Mouse (Mus musculus): ENCODE measurements around the gene Apaf1. TPM values are rescaled to one million over a fixed set of nuclear protein-coding genes. Genes with fewer than 3 reads are reported as not detected.
A peak's percentile ranks its signal among the peaks of the same experiment; 100 is the strongest.

The Apaf1 gene
- polyA plus RNA-seq (2016; fragmentation: Nextera tagmentation; extraction: Ambion mirVana), result 29.7 and 31.6 TPM in 2 replicates

- H3K27me3 ChIP-seq, result no peaks in the 10 kb centered on the region
- peak within 1 kb of the TSS; percentile 90 for H3K4me3 ChIP-seq (replicated peaks)
- WGBS, result under 1% methylated on average over 87 of the region's 87 CpGs
- peak; percentile 96 for ATAC-seq (ENCODE audit: low FRiP score)
- H3K9ac ChIP-seq, result peak within 1 kb of the TSS; percentile 87
- H3K4me2 ChIP-seq, result peak within 1 kb of the TSS; percentile 70
- H3K4me1 ChIP-seq, result peaks cover 6% of the 10 kb centered on the region
- no peaks in the 10 kb centered on the region for H3K9me3 ChIP-seq
- H3K36me3 ChIP-seq (replicated peaks), result peaks cover 11% of the 10 kb centered on the region
- H3K27ac ChIP-seq, result peak within 1 kb of the TSS; percentile 87
These were observed at the start of gene Apaf1, which contains the start of gene Ikbip for GRCm38 (mm10) chr10:91082550-91083392. TSS of gene Apaf1 (minus strand) at chr10:91082770. TSS of gene Ikbip (plus strand) at chr10:91082940.

- Histone ChIP-seq H3K27me3 (no peaks in the 10 kb centered on the region), H3K27ac (no peak overlapping the region), H3K4me3 (replicated peaks) (no peak overlapping the region), H3K9ac (no peak overlapping the region), H3K4me2 (no peak overlapping the region), H3K36me3 (replicated peaks) (no peaks in the 10 kb centered on the region), H3K9me3 (no peaks in the 10 kb centered on the region), H3K4me1 (no peaks in the 10 kb centered on the region)
- no peak for ATAC-seq (ENCODE audit: low FRiP score)
- 75% methylated on average over 1 of the region's 1 CpGs for WGBS
These were observed 49.0 kb upstream of the Apaf1 start for GRCm38 (mm10) chr10:91131565-91131964.

- WGBS, result 79% methylated on average over 3 of the region's 3 CpGs
- Histone ChIP-seq H3K4me3 (replicated peaks) (no peak overlapping the region), H3K9me3 (no peaks in the 10 kb centered on the region), H3K4me2 (no peak overlapping the region), H3K4me1 (no peaks in the 10 kb centered on the region), H3K36me3 (replicated peaks) (no peaks in the 10 kb centered on the region), H3K9ac (no peak overlapping the region), H3K27ac (no peak overlapping the region), H3K27me3 (no peaks in the 10 kb centered on the region)
- no peak for ATAC-seq (ENCODE audit: low FRiP score)
These were observed 48.2 kb upstream of the Apaf1 start for GRCm38 (mm10) chr10:91130792-91131191.

- H3K4me1 ChIP-seq, result no peaks in the 10 kb centered on the region
- no peaks in the 10 kb centered on the region for H3K9me3 ChIP-seq
- H3K4me3 ChIP-seq (replicated peaks), result no peak overlapping the region
- no peak overlapping the region for H3K27ac ChIP-seq
- H3K4me2 ChIP-seq, result no peak overlapping the region
- WGBS, result 72% methylated on average over 1 of the region's 1 CpGs
- no peak for ATAC-seq (ENCODE audit: low FRiP score)
- no peaks in the 10 kb centered on the region for H3K27me3 ChIP-seq
- no peak overlapping the region for H3K9ac ChIP-seq
- no peaks in the 10 kb centered on the region for H3K36me3 ChIP-seq (replicated peaks)
These were observed 46.1 kb upstream of the Apaf1 start for GRCm38 (mm10) chr10:91128551-91129160.

DNA sequence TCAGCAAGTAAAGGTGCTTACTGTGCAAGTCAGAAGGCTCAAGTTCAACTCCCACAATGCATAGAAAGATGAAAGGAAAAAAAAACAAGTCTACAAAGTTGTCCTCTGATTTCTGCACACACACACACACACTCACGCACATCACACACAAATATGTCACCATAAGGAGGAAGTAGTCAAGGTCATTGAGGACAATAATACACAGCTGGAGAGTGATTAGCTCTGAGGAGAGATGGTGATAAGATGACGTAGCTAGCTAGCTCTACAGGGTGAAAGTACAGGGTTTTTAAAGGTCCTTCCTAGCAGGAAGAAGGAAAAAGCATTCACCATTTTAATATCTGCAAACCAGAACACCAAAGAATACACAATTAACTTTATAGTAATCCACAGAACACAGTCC is 44.8 kb upstream of the Apaf1 start:
- no peak overlapping the region for H3K27ac ChIP-seq
- no peak for ATAC-seq (ENCODE audit: low FRiP score)
- no peak overlapping the region for H3K9ac ChIP-seq
- no peak overlapping the region for H3K4me3 ChIP-seq (replicated peaks)
- H3K27me3 ChIP-seq, result no peaks in the 10 kb centered on the region
- H3K9me3 ChIP-seq, result no peaks in the 10 kb centered on the region
- H3K4me1 ChIP-seq, result peaks cover 8% of the 10 kb centered on the region
- no peaks in the 10 kb centered on the region for H3K36me3 ChIP-seq (replicated peaks)
- H3K4me2 ChIP-seq, result no peak overlapping the region
- 80% methylated on average over 2 of the region's 2 CpGs for WGBS

DNA sequence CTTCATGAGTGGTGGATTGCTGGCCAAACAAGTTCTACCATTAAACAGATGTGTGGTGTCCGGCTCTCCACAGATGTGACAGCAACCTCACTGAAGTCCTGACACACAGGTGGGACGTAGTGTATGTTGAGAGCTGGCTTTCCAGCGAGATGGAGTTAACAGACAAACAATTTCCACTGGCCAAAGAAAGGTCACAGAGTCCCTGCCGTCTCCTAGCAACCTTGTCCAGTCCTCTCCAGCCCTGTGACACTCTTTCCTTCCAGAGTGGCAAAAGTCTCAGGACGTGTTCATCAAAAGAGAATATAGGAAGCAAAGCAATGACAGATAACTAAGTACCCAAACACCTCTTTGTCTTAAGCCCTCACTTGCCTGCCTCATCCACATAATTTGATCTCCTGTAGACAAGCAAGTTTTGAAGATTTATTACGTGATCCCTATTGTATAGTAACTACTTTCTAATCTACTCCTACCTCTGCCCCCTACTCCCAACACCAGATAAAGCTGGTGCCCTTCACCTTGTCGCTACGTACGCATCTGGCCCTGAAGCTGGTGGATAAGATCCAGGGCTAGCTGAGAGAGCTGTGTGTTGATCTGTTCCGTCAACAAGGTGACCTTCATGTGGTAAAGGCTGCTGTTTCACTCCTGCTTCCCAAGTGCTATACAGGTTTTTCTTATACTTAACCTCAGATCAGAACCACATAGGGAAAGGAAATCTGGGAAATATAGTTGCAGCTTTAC is 44.2 kb upstream of the Apaf1 start:
- H3K36me3 ChIP-seq (replicated peaks), result peaks cover 3% of the 10 kb centered on the region
- no peak overlapping the region for H3K27ac ChIP-seq
- ATAC-seq (ENCODE audit: low FRiP score), result no peak
- H3K9me3 ChIP-seq, result no peaks in the 10 kb centered on the region
- 80% methylated on average over 10 of the region's 10 CpGs for WGBS
- H3K9ac ChIP-seq, result no peak overlapping the region
- no peak overlapping the region for H3K4me2 ChIP-seq
- H3K4me3 ChIP-seq (replicated peaks), result no peak overlapping the region
- peaks cover 14% of the 10 kb centered on the region for H3K4me1 ChIP-seq
- no peaks in the 10 kb centered on the region for H3K27me3 ChIP-seq

GRCm38 (mm10) chr10:91123828-91124822 is 41.6 kb upstream of the Apaf1 start, which contains the start of gene Slc25a3:
TSS of gene Slc25a3 (minus strand) at chr10:91124059.
- 14% methylated on average over 59 of the region's 59 CpGs for WGBS
- no peaks in the 10 kb centered on the region for H3K9me3 ChIP-seq
- peak within 1 kb of the TSS; percentile 97 for H3K9ac ChIP-seq
- peak within 1 kb of the TSS; percentile 99 for H3K4me3 ChIP-seq (replicated peaks)
- no peaks in the 10 kb centered on the region for H3K27me3 ChIP-seq
- H3K4me1 ChIP-seq, result peaks cover 18% of the 10 kb centered on the region
- peak within 1 kb of the TSS; percentile 95 for H3K4me2 ChIP-seq
- peak within 1 kb of the TSS; percentile 89 for H3K27ac ChIP-seq
- H3K36me3 ChIP-seq (replicated peaks), result peaks cover 26% of the 10 kb centered on the region
- ATAC-seq (ENCODE audit: low FRiP score), result peak; percentile 100

- Histone ChIP-seq H3K9me3 (no peaks in the 10 kb centered on the region), H3K4me1 (peaks cover 18% of the 10 kb centered on the region), H3K4me3 (replicated peaks) (peak overlapping the region; percentile 99), H3K36me3 (replicated peaks) (peaks cover 34% of the 10 kb centered on the region), H3K9ac (peak overlapping the region; percentile 97), H3K27ac (peak overlapping the region; percentile 89), H3K4me2 (peak overlapping the region; percentile 95), H3K27me3 (no peaks in the 10 kb centered on the region)
- under 1% methylated on average over 44 of the region's 44 CpGs for WGBS
- ATAC-seq (ENCODE audit: low FRiP score), result peak; percentile 55
These were observed 40.8 kb upstream of the Apaf1 start for GRCm38 (mm10) chr10:91123281-91123827.

GRCm38 (mm10) chr10:91122646-91123045 is 40.1 kb upstream of the Apaf1 start:
- H3K4me1 ChIP-seq, result peaks cover 18% of the 10 kb centered on the region
- peak overlapping the region; percentile 99 for H3K4me3 ChIP-seq (replicated peaks)
- H3K9ac ChIP-seq, result peak overlapping the region; percentile 97
- ATAC-seq (ENCODE audit: low FRiP score), result no peak
- H3K4me2 ChIP-seq, result peak overlapping the region; percentile 95
- no peaks in the 10 kb centered on the region for H3K27me3 ChIP-seq
- no peaks in the 10 kb centered on the region for H3K9me3 ChIP-seq
- peaks cover 41% of the 10 kb centered on the region for H3K36me3 ChIP-seq (replicated peaks)
- 35% methylated on average over 6 of the region's 6 CpGs for WGBS
- H3K27ac ChIP-seq, result no peak overlapping the region

- WGBS, result 96% methylated on average over 12 of the region's 12 CpGs
- Histone ChIP-seq H3K9me3 (no peaks in the 10 kb centered on the region), H3K27me3 (no peaks in the 10 kb centered on the region), H3K9ac (no peak overlapping the region), H3K36me3 (replicated peaks) (peaks cover 90% of the 10 kb centered on the region), H3K4me1 (peaks cover 6% of the 10 kb centered on the region), H3K4me3 (replicated peaks) (no peak overlapping the region), H3K4me2 (no peak overlapping the region), H3K27ac (no peak overlapping the region)
- ATAC-seq (ENCODE audit: low FRiP score), result no peak
These were observed 34.4 kb upstream of the Apaf1 start for GRCm38 (mm10) chr10:91116958-91117357.

DNA sequence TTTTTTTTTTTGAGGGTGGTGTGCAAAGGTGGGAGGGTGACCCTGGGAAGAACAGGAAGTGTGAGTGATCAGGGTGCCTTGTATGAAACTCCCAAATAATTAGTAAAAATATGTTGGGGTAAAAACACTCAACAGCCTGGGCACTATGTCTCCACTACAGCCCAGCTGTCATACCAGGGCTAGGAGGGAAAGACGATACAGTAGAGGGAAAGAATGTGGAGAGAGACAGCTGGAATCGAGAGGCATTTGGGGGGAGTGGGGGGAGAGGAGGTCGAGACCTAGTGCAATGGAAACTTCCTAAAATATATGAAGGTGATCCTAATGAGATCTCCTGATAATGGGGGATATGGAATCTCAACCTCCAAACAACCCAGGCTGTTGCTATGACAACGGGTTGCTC is 27.3 kb upstream of the Apaf1 start:
- Histone ChIP-seq H3K4me2 (no peak overlapping the region), H3K27me3 (no peaks in the 10 kb centered on the region), H3K27ac (no peak overlapping the region), H3K36me3 (replicated peaks) (peaks cover 26% of the 10 kb centered on the region), H3K4me1 (no peaks in the 10 kb centered on the region), H3K9me3 (no peaks in the 10 kb centered on the region), H3K4me3 (replicated peaks) (no peak overlapping the region), H3K9ac (no peak overlapping the region)
- ATAC-seq (ENCODE audit: low FRiP score), result no peak
- 75% methylated on average over 4 of the region's 4 CpGs for WGBS
